Mouse (Mus musculus) cerebellum, adult 9-11 months (tissue): ENCODE results near the gene Klrk1.
"Not testable (repeated sequence)": the region's sequence is repeated elsewhere in the genome, so short reads cannot be mapped to it uniquely, and the experiment has no call there.

Experiments used
- DNase-seq: peaks from one replicate; pipeline ENCODE4 v3.0.0; 2022

Gene Klrk1

GRCm38 (mm10) chr6:129623735-129624134, at the start of gene Klrk1:
Gene Klrk1, minus strand, starts transcription at chr6:129623864.
- no peak for DNase-seq

- DNase-seq = not testable (repeated sequence)
These were observed 37.6 kb upstream of the Klrk1 start for GRCm38 (mm10) chr6:129661301-129661700.

- not testable (repeated sequence) for DNase-seq
These were observed 36.9 kb upstream of the Klrk1 start, which contains the start of gene Klrc2 for GRCm38 (mm10) chr6:129660589-129660988. Gene Klrc2, minus strand, starts transcription at chr6:129660689.

- DNase-seq = not testable (repeated sequence)
These were observed 20.4 kb upstream of the Klrk1 start for GRCm38 (mm10) chr6:129644054-129644453.

- DNase-seq = not testable (repeated sequence)
These were observed 19.6 kb upstream of the Klrk1 start, which contains the start of gene Klrc3 for GRCm38 (mm10) chr6:129643237-129643636. Gene Klrc3, minus strand, starts transcription at chr6:129643337.

- DNase-seq = not testable (repeated sequence)
These were observed 7.4 kb upstream of the Klrk1 start for GRCm38 (mm10) chr6:129631046-129631445.

- no peak for DNase-seq
These were observed 15.3 kb downstream of the Klrk1 start for GRCm38 (mm10) chr6:129608372-129608771.

- DNase-seq = no peak
These were observed 32.2 kb downstream of the Klrk1 start, which contains the start of gene Klrd1 for GRCm38 (mm10) chr6:129591508-129591907. Gene Klrd1, plus strand, starts transcription at chr6:129591782.

- DNase-seq = no peak
These were observed 40.6 kb downstream of the Klrk1 start for GRCm38 (mm10) chr6:129583014-129583413.

GRCm38 (mm10) chr6:129581896-129582295, 41.8 kb downstream of the Klrk1 start:
- DNase-seq = no peak

GRCm38 (mm10) chr6:129581274-129581673, 42.4 kb downstream of the Klrk1 start:
- no peak for DNase-seq

GRCm38 (mm10) chr6:129577605-129578004, 46.1 kb downstream of the Klrk1 start, which contains the start of gene Klre1:
Gene Klre1, plus strand, starts transcription at chr6:129577905.
- DNase-seq = no peak

- no peak for DNase-seq
These were observed 48.3 kb downstream of the Klrk1 start for GRCm38 (mm10) chr6:129575315-129575714.

- DNase-seq = no peak
These were observed 58.4 kb downstream of the Klrk1 start for GRCm38 (mm10) chr6:129565257-129565656.
